Mouse (Mus musculus) lung, adult 18-20 months (tissue): ENCODE results near the gene Otos.
A peak's percentile ranks its signal among the peaks of the same experiment; 100 is the strongest.

Source experiments
- DNase-seq, 2 experiments: peaks; one replicate each; pipeline ENCODE4 v3.0.0; 2022; ENCODE audit warnings: mixed read lengths in 2 of 2

Gene Otos

DNA sequence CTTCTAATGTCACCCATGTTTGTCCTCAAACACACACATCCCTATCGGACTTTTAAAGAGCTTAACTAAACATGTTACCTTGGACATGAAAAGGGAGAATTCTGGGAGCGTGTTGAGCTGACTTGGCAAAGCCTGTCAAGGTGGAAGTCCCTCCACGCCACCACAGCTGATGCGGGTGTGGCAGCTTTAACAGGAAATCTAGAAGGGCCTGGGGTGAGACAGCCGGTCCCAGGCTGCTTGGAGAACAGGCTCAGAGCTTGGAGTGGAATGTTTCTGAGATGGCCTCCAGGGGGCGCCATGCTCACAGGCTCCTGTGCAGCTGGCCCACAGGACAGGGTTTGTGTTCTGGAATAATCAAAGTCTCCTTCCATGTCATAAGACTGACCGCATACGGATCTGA, at the start of gene Otos:
Gene Otos, minus strand, starts transcription at position 169 of the 400 bp plus-strand sequence.
- DNase-seq: peak; percentile 44 to 51

DNA sequence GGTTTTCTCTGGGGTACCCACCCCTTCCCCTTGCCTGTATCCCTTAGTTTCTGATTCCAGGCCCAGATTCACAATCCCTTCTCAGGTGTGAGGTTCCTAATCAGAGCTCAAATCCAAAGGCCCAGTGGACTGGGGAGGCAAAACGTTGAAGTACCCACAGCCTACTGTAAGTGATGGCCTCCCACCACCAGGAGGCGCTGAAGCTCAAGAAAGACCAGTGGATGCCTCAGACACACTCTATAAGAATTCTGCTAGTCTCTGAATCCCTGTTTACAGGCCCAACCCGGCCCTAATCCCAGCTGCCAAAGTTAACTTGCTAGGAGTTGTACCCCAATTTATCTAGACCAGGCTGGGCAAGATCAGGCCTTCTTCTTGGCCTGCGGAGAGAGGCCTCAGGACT, 48.2 kb upstream of the Otos start:
- peak; percentile 59 for DNase-seq

DNA sequence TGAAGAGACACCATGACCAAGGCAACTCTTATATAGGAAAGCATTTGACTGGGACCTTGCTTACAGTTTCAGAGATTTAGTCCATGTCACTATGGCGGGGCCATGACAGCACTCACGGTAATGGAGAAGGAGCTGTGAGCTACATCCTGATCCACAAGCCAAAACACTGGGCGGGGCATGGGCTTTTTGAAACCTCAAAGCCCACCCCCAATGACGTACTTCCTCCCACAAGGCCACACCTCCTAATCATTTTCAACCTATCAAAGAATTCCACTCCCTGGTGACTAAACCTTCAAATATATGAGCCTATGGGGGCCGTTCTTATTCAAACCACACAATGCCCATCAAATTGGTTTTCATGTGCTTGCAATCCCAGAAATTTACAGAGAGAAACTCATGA, 47.1 kb upstream of the Otos start:
- no peak for DNase-seq

DNA sequence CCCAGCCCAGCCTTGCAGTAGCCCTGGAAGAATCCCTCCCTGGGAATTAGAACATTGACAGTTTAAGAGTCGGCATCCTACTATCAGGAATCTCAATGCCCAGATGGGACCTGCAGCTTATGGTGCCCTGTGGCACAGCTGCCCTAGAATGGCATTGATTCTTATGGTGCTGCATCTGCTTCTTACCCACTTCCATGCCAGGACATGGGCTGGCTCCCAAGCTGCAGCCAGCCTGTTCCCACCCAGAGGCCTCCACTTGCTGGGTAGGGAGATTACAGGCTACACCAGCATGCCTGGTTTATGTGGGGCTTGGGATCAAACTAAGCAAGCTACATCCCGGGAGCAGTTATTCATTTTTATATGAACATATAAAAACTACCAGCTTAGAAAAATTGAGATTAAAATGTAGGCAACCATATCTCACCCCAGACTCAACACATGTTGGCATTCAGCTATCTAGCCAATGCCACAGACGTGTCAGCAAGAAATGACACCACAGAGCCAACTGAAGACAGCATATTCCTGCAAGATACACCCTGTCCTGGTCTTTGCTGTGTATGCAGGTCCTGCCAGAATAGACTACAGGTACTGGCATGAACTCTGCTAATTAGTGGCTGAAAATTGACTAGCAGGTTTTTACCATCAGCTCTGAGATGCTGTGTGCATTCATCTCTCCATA, 42.7 kb upstream of the Otos start:
- DNase-seq: no peak

DNA sequence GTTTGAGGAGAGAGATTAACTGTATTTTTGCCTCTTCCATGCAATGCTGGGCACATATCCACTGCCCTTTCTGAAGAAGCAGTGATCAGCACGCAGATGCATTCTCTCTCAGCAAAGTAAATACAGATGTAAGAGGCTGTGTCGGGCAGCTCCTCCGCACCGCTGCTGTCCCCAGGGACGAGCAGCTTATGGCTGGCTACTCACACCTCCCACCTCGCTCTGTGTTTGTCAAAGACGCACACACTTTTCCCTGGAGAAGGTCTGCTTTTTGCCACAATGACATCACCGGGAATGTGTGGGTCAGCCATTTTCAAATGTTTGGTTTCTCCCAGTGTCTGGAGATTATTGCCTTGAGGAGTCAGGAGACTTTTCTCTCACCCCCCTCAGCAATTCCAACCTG, 38.4 kb upstream of the Otos start:
- no peak for DNase-seq

DNA sequence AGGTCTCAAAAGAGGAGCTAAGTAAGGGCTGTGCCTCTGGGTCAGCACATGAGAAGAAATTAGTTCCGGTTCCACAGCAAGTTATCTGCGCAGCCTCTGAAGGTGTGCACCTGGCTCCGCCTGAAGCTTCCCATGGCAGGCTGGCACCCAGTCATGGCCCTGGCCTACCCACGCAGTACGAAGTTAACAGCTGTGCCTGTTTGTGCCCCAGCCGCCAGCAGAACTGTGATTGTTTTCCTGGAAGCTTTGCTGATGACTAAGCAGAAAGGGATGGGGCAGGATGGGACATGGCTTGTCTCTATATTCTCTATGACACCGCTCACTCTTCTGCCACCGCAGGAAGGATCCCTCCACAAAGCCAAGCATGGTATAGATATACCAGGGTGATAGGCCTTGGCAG, 34.5 kb upstream of the Otos start:
- DNase-seq: no peak

DNA sequence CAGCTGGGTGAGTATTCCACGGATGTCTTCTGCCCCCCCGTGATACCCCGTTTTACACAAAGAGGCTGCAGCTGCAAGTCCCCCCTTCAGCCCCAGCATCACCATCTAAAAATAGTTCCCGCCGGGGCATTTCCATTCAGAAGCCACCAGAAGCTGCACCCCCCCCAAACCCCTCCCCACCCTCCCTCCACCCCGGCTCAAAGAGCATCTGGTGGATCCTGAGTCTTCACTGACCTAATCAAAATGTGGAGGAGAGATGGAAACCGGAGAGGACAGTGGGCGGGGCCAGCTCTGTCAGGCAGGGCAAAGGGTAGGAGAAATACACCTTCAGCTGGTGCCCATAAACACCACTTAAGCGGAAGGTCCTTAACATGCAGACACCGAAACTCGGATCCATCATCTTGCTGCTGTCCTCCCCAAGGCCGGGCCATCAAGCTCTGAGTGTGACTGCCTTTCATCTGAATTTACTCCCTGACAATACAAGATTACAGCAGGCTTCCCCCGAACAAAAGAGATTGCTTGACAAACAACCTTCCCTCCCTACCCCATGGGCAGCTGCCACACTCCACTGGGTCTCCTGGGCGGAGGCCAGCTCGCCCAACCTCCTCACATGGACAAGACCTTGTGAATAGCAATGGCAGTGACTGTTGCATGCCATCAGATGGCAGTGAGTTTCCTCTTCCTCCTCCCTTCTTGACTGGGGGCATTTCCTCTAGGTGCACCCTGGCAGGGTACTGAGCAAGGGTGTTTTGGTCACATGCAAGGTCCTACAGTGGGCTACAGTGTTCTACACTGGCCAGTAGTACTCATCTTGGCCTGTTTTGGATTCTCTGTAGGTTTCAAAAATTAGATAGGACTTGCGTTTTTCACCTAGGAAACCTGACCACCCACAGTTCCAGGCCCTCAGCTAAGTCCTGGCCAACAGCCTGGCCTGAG, 32.3 kb upstream of the Otos start:
- DNase-seq: no peak

DNA sequence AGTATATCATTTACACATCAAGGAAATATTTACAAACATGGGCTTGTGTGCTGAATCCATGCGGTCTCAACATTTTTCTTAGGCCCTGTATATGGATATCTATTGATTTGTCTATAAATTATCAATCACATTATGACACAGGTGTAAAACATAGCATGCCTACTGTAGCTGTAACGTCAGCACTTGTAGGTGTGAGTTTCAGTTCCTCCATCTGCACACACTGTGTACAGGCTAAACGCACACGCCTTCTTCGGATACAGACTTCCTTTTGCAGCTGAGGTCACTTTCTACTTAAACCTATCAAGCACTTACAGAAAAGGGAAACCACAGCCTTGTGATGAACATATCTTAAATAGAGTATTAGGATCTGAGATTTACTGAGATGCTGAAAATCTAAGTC, 30.1 kb upstream of the Otos start:
- no peak for DNase-seq

DNA sequence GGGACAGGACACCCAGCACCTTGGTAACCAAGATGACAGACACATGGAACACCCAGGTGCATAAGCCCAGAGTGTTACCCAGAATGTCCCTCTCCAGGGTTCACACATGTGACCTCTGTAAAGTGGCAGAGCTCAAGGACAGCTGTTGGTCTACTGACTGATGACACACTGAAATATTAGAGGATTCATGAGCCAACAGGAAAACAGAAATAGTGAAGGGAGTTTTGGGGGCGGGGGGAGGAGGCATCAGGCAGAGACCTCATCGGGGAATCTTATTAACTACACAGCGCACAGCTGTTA, 28.0 kb upstream of the Otos start:
- no peak for DNase-seq

DNA sequence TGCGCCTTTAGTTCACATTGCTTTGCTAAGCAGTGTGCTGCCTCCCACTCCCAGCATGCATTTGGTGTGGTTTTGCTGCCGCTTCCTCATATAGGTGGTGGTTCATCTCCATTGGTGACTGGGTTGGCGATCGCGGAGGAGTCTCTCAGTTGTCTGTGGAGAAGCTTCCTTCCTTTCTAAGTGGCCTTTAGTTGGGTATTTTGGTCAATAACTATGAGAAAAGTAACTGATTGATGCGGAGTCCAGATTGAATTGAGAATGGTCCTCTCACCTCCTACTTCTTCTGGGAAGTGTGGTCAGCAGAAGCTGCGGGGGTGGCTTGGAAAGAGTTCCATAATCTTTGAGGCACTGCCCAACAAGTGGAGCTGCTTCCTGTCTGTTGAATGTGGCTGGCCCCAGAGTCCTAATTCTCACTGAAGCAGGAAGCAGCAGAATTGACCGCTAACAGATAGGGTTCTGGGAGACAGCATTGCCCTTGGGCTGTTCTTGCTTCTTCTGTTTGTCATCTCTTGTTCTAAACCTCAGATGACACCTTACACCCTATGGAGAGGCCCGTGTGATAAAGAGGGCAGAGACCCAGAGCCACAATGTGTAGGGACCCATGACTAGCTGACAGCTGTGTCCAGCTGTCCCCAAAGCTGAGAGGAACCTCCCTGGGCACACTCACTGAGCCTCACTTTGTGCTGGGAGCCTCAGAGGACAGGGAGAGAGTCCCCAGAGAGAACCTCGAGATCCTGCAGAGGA, 27.5 kb upstream of the Otos start:
- DNase-seq: no peak

DNA sequence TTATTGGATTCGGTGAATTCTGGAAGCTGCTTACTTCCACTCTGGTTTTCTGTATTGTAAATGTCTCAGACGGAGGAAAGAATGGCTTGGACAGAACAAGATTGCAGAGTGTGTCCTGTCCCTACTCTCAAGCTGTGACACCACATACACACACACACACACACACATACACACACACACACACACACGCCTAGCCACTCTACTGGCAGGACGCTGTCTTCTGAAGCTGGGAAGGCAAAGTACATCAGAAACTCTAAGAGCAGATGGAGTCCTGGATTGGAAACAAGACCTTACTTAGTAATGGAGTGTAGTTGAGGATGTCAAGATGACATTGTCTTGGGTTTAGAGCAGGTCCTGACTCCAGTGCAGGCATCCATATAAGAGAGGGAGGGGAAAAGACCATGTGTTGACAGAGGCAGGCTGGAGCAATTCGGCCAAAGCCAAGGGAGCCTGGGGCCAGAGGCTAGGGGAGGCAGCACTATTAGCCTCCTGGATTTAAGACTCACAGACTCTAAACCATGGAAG, 24.7 kb upstream of the Otos start:
- no peak for DNase-seq

DNA sequence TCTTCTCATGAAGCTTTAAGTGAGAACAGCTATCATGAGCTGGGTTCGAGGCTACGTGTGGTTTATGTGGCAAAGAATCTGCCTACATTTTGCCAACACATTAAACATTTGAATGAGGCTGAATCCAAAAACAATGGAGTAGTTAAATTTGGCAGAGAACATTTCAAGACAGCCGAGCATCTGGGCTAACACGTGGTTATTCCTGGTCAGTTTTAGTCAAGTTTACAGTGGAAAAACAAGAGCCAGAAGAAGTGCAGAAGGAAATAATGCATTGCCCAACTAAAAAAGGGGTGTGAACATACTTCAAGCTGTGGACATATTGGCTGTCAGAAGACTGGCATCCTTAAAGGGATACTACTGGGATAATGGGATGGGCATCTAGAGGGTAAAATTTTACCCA, 22.7 kb upstream of the Otos start:
- DNase-seq: no peak

DNA sequence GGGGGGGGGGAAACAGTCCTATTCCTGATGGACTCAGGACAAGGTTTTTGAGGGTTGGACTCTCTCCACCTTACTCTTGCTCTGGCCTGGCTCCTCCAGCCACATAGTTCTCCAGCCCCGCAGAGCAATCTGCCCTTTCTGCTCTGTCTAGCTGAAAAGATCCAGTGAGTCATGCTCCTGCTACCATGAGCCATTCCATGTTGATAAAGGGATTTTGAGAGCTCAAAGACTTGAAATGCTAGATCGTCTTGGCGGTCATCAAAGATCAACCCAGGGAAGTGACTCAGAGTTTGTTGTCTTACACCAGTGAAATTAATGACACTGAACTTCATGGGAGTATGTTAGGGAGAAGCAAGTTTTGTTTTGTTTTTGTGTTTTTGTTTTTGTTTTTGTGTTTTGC, 20.8 kb upstream of the Otos start:
- no peak for DNase-seq

DNA sequence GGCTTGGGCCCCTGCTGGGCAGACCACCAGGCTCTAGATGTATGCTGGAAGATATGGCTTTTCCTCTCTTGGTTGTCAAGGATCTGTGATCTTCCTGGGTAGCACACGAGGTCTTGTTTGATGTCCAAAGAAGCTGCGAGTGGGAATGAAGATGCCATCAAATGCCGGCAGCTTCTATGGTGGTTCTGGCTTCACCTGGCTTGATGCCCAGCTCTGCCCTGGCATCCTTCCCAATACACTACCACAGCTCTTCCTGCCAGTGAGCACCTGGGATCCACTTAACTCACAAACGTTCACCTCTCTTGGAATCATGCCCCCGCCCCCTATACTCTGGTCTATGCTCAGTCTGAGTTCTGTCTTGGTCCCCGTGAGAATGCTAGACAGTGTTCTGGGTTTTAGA, 18.5 kb upstream of the Otos start:
- DNase-seq: no peak

DNA sequence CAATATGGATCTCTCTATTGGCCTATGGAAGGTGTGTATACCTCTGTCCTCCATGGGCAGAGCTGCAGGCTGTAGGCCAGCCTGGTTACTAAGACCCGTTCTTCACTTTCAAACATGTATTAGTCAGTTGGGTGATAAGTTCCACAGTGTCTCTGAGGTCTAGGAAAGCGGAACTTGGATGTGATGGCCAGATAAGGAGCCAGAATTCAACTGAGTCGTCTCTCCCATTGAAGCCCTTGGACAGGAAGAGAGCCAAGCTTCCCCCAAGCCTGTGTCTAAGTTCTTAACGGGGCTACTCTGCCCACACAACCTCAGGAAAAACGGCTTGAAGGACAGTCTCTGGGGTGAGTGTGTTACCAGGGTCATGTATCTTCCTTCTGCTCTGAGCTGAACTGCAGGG, 10.8 kb upstream of the Otos start:
- no peak for DNase-seq

DNA sequence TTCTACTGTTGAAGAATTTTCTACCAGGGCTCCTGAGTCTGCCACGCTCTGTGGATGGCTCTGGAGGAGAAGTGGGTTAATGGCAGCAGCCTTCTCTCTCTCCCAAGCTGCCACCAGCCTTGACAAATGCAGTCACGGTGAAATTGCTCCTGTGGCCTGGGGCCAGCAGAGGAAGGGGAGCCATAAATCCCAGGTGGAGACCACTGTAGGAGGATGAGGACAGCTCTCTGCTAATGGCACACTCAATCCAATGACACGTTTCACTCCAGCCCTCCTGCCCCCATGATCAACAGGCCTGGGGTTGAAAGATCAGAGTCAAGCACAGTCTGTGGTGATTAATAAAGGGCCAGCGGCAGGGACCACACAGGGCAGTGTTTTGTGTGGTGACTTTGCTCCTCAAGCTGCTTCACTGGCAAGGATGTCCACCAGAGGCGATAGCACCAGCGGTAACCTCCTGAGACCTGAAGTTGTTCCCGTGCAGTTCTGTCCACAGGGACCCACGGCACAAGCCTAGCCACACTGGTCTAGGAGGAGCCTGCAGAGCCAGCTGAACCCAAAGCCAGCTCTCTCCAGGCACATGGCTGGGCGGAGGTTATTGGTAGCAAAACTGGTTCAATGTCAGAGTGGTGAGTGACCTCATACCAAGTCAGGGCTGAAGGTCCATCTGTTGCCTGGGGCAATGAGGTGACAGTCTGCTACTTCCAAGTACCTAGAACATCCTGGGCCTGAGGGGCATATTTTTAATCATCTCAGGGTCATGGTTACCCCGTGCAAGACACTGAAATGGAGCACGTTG, 8.6 kb upstream of the Otos start:
- DNase-seq: no peak

DNA sequence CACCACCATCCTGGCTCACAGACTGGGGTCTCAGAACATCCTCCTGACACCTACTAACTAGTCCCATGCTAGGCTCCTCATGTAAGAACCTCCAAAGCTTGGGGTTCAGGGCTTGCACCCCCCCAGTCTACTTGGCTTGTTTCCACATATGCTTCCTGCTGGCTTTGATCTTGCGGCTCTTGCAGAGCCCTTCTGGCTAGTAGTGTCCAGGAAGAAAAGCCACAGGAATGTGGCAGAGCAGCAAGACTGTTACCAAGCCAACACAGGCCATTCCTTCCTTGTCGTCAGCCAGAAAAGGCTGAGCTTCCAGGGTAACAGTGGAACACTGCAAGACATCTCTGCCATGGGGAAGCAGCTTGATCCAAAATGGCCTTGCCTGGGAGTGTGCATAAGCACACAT, 6.0 kb upstream of the Otos start:
- peak; percentile 10 to 36 for DNase-seq

DNA sequence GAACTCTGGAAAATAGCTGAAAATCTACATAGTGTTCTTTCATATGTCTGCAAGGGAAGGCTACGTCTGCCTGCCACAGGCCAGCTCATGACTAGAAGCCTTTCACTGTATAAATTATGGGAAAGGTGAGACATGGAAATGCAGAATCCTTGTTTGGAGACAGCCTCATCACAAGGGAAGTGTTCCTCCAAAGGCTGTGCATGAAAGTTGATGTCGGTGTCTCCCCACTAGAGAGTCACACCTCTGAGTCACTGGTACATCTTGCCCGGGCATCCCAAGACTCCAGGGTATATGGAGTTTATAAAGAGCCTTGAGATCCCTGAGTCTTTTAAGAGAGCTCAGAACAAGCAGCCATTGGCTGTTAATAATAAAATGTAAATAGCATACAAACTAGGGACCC, 4.5 kb upstream of the Otos start:
- no peak for DNase-seq

DNA sequence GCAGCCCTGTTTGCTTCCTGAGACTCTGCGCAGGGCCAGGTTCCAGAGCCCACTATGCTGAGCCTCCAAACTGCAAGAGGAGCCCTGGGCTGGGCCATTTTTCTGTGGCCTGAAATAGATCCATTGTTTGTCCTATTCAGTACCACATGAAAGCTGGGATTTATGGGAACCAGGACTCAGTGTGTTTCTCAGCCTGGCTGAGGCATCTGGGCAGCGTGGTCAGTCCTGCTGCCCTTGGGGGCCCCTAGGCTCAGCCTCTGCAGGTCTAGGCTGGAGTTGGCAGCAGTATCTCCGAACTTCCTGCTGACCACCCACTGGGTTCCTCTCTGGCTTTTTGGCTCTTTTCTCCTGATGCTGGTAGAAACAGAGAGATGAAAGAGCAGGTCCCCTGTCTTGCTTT, 2.8 kb upstream of the Otos start:
- no peak for DNase-seq

DNA sequence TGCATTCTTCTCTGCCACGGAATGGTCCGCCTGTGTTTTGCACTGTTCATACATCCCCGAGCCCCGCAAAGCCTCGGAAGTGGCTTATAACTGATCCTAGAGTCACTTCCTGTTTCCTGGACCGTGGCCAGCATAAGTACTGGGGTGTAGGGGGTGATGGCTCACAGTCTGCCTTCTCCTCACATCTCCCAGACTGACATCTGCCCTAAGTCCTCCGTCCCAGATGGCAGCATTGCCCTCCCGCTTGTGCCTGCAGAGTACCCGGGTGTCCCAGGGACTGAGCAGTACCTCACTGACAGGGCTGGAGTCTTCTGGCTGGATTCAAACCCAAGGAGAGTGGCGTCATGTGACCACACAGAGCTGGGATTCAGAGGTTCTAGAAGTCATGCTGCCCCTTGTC, 444 bp downstream of the Otos start:
- no peak for DNase-seq

DNA sequence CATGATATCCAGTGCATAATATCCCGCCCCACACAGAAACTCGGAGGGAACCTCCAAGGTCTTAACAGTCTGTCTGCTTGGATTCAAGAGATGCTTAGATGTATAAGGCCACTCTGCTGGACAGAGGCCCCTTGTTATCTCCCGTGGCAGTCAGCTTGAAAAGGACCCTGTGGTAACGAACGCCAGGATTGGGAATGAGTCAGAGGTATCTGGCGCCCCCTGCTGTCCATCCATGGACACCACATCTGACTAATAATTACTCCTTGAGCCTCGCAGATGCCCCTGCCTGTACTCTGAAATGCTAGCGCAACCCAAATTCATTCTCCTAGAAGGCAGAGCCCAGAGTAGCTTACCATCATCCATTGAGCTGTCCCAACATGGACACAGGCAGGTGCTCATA, 889 bp downstream of the Otos start:
- DNase-seq: peak; percentile 42 to 48

DNA sequence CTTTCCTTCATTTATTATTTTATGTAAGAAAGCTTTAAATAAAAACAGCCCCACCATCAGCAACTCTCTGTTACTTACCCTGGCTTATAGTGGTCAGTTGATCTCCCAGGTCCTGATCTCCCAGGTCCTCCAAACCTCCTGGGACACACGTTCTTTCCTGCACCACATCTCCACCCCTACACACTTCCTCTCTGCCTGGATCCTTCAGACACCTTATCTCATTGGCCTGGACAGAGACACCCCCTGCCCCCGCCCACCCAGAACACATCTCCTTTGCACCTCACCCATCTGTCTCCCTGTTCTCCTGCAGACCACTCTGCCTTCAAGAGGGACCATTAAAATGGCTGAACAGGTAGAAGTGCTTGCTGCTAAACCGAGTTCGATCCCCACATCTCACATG, 1.6 kb downstream of the Otos start:
- no peak for DNase-seq

DNA sequence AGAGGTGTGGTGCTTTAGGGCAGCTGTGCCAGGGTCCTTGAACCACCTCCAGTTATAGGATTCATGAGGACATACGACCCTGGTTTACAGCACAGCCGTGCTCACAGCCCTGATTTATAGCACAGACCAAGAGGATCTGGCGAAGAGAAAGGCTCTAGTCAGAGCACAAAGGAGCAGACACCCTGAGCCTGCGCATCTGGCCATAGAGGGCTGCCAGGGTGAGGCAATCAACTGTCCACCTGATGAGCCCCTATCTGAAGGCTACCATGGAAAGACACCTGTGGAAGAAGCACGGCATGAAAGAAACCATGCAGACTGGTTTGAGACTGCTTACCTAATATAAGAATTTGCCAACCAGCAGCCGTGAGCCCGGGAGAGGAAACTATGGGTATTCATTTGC, 2.0 kb downstream of the Otos start:
- no peak for DNase-seq
